Mouse (Mus musculus) brain, embryonic 14.5 days (tissue): ENCODE measurements at regions not wholly inside any gene's neighbourhood (a gene's known extent, or its start where the extent isn't known, plus 50 kb on each side); places are given as distances from the start of the nearest gene placed in this dataset.

Experiments
- CTCF ChIP-seq: fragments of 200-500 bp; IDR thresholded peaks from 2 replicates; pipeline ENCODE4 v1.5.1; 2012; ENCODE audit warnings: inconsistent platforms, mild to moderate bottlenecking, moderate library complexity, borderline replicate concordance; ENCODE audit not compliant: insufficient read depth, insufficient read length; ENCODE audit errors: extremely low read depth
- POLR2A ChIP-seq: fragments of 200-500 bp; IDR thresholded peaks from 2 replicates; pipeline ENCODE4 v1.6.1; 2012; ENCODE audit warnings: mild to moderate bottlenecking, inconsistent platforms, borderline replicate concordance; ENCODE audit not compliant: poor library complexity, insufficient read depth, insufficient read length, severe bottlenecking; ENCODE audit errors: extremely low read depth

GRCm38 (mm10) chr11:21422281-21422878 lies 51.4 kb upstream of the Ugp2 start:
- TF ChIP-seq CTCF (no peak), POLR2A (no peak)
